10 mouse cellular contexts compared by ENCODE assay signal in genomic region chr1:89041290-89041689, GRCm38 (mm10). TPM values are rescaled to one million over a fixed set of nuclear protein-coding genes. Genes with fewer than 3 reads are reported as not detected.
DNase-seq lines count a peak whose midpoint lies in the region; ATAC-seq and TF ChIP-seq lines count a peak whose summit lies in the region.
"Had no signal": no experiment of that assay in that cellular context is flagged by ENCODE, and none has a peak within 500 bp of the region (broad histone marks: within the 10 kb centered on the region; RNA-seq: fewer than 3 reads in every experiment).

No protein-coding gene starts in this region.

- 69% methylated on average over 5 of the region's 5 CpGs for WGBS in limb, embryonic 10.5 days

- CTCF ChIA-PET in Patski (lab: Charles Lee), result no interaction called here

- no peaks in the 10 kb centered on the region for H3K27me3 ChIP-seq in Patski
- no peaks in the 10 kb centered on the region for H3K27me3 ChIP-seq in limb, embryonic 10.5 days (ENCODE audit: low read depth, poor library complexity, severe bottlenecking)
- H3K27me3 ChIP-seq: embryonic facial prominence, embryonic 15.5 days; neural tube, embryonic 12.5 days had no signal

- no peak for TF ChIP-seq CTCF in Patski (IDR thresholded peaks at IDR 0.05)

- POLR2A ChIA-PET in Patski (lab: Charles Lee), result interaction anchor here (1.1 kb wide), 1 partner anchor 28 kb away, joined by 4 read pairs; no protein-coding TSS in a partner anchor

- in situ Hi-C loops in Patski (cut with MboI; ENCODE audit: low pct_unique_long_range_greater_than_20kb), result no loop called here

- DNase-seq in 3T3-L1 (ENCODE audit: low read depth, low spot score), result peak; percentile 68
- peak; percentile 25 for DNase-seq in Patski (ENCODE audit: low read depth, low spot score)
- peak; percentile 79 to 81 for DNase-seq in heart, postnatal 10 days
- DNase-seq in limb, embryonic 10.5 days (ENCODE audit: low spot score), result no peak
- DNase-seq in right cerebral cortex, postnatal 10 days (ENCODE audit: low spot score in 2 of 2), result no peak
- no peak for DNase-seq in thymus, postnatal 0 days (ENCODE audit: low spot score)
- DNase-seq in testis, postnatal 14 days (ENCODE audit: low spot score), result no peak
- DNase-seq: spleen, adult 18-20 months had no signal

- peak; percentile 12 for ATAC-seq in Patski

- no peak overlapping the region for H3K4me3 ChIP-seq in limb, embryonic 10.5 days
- H3K4me3 ChIP-seq: embryonic facial prominence, embryonic 15.5 days; neural tube, embryonic 12.5 days had no signal

- intact Hi-C loops in heart, postnatal 10 days (cut with DNase I), result no loop called here

- H3K4me1 ChIP-seq in limb, embryonic 10.5 days, result peaks cover 41% of the 10 kb centered on the region

- peak overlapping the region; percentile 70 for H3K27ac ChIP-seq in limb, embryonic 10.5 days
- H3K27ac ChIP-seq: embryonic facial prominence, embryonic 15.5 days; neural tube, embryonic 12.5 days had no signal

- no peaks in the 10 kb centered on the region for H3K9me3 ChIP-seq in limb, embryonic 10.5 days (replicated peaks)
- H3K9me3 ChIP-seq: embryonic facial prominence, embryonic 15.5 days; neural tube, embryonic 12.5 days had no signal

- H3K36me3 ChIP-seq in limb, embryonic 10.5 days, result no peaks in the 10 kb centered on the region
- H3K36me3 ChIP-seq: embryonic facial prominence, embryonic 15.5 days; neural tube, embryonic 12.5 days had no signal

RNA-seq across cellular contexts. Expression of gene Sh3bp4, which starts 28.9 kb away (rescaled TPM):
- polyA plus RNA-seq in Patski (2021), result 87.8 TPM
- 10 to 100 TPM; 26.2 to 28.6 TPM for total RNA-seq in heart, postnatal 10 days (2021)
- polyA plus RNA-seq in limb, embryonic 10.5 days (2016; fragmentation: Nextera tagmentation; extraction: Ambion mirVana), result 25.9 and 26.9 TPM in 2 replicates
- 2.9 and 3.0 TPM in 2 replicates for polyA plus RNA-seq in thymus, postnatal 0 days (2015; fragmentation: Nextera tagmentation; extraction: Ambion mirVana)

Comparison
In these comparisons a context has a peak if more than half of its experiments do, and no peak if none do; other contexts are left out.
1. DNase-seq: peak in 3T3-L1 (single experiment), Patski (single experiment) and heart, postnatal 10 days (2 of 2); none in limb, embryonic 10.5 days (single experiment), right cerebral cortex, postnatal 10 days (0 of 2), thymus, postnatal 0 days (single experiment) and testis, postnatal 14 days (single experiment).